Mouse (Mus musculus) retina, postnatal 1 day (tissue): ENCODE results near the gene Olfr395.
"Not testable (repeated sequence)": the region's sequence is repeated elsewhere in the genome, so short reads cannot be mapped to it uniquely, and the experiment has no call there.

Source experiments
- DNase-seq: peaks from one replicate; pipeline ENCODE4 v3.0.0-alpha.2; 2012

Gene Olfr395

GRCm38 (mm10) chr11:73909199-73909598, at the start of gene Olfr395:
Olfr395 (minus strand) TSS chr11:73909299.
- not testable (repeated sequence) for DNase-seq

DNA sequence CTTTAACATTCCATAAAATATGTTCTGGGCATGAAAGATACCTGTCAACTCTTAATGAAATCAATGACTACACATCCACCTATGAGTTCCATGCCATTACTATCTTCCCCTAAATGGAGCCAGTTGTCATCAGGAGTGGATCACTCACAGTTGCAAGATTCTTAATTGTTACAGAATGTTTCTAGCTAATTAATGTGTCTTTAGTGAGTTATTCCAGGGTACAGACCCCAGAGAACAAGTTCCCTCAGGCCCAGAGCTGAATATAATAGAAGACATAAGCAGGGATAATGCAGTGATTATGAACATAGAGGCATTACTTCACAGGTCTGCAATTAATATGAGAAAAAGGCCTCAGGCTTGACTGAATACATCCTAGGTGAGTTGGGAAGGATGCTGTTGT, 27.3 kb upstream of the Olfr395 start, which contains the start of gene Olfr23:
Gene Olfr23 (plus strand): TSS at position 301 of the 400 bp plus-strand sequence.
- DNase-seq = no peak

DNA sequence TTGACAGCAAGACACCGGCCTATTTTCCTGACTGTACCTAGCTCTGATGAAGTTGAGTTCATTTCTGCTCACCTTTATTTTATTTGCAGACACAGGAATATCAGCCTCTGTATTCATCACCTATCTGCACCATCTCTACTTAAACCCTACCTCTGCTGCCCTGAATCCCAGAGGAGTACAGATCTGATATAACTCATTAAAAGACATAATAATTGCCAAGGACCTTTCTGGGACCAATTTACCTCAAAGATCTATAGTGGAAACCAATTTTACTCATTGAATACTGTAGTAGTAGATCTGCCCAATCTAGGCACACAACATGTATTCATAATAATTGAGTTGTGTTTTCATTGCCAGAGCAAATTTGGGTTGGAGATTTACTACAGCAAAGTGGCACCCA, 18.4 kb downstream of the Olfr395 start, which contains the start of gene Olfr394:
Gene Olfr394 (minus strand): TSS at position 101 of the 400 bp plus-strand sequence.
- no peak for DNase-seq
